Mouse (Mus musculus) B cell, adult (primary cell): ENCODE data around the gene Bend5. TPM values are rescaled to one million over a fixed set of nuclear protein-coding genes. Genes with fewer than 3 reads are reported as not detected.

Experiments used
- total RNA-seq: library from RNA; stranded (reverse); gene quantifications from 4 replicates; pipeline ENCODE4 v1.2.4, GENCODE M21; 2023; ENCODE audit not compliant: inconsistent age

The Bend5 gene
- 66.8 to 86.2 TPM (median 78.6 TPM) in 4 replicates for total RNA-seq

GRCm38 (mm10) chr4:111414818-111415488 is at the start of gene Bend5:
Gene Bend5 (plus strand): TSS chr4:111415006.

